Mouse (Mus musculus) urinary bladder, adult 18-20 months (tissue): Measurements from ENCODE around the gene Apobr.

ENCODE experiments used
- DNase-seq, 2 experiments: peaks; one replicate each; pipeline ENCODE4 v3.0.0; 2022; ENCODE audit warnings: low spot score in 2 of 2, mixed read lengths in 2 of 2

Gene Apobr

DNA sequence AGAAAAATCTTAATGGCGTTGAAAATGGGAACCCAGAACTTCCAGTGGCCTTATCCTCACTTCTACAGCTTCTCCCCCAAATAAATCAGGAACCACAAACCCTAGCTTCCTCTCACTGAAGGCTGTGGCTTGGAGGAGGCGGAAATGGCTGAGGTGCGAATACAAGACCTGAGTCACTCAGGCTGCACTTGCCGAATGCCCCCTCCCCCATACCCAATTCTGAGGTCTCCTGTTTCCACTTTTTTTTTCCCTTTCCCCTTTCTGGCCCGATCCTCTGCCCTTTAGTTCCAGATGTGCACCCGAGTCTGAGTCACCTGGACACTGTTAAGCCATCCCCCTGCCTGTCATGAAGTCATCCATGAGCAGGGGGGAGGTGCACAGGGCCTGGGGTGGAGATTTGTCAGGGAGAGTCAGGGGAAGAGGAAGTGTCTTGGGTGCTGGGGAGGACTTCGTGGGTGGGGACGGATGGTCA is at the start of gene Apobr:
TSS of gene Apobr (plus strand) at position 437 of the 472 bp plus-strand sequence.
- DNase-seq = no peak

DNA sequence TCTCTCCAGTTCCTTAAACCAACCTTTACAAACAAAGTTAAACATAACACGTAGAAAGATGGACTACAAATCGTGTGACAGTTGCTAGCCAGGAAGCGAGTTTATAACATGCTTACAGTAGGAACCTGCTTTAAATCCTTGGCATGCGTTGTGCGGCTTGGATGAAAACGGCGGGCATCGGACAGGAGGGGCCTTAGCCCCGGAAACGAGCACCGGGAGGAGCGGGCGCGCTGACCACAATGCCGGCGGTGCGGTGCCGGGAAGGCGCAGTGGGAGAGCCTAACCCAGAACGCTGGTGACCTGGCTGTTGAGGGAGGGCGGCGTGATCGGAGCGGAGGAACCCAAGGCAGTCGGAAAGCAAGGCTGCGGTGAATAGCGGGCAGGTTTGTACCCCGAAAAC is 49.0 kb upstream of the Apobr start:
- DNase-seq = peak in 1 of 2 experiments; percentile 18

DNA sequence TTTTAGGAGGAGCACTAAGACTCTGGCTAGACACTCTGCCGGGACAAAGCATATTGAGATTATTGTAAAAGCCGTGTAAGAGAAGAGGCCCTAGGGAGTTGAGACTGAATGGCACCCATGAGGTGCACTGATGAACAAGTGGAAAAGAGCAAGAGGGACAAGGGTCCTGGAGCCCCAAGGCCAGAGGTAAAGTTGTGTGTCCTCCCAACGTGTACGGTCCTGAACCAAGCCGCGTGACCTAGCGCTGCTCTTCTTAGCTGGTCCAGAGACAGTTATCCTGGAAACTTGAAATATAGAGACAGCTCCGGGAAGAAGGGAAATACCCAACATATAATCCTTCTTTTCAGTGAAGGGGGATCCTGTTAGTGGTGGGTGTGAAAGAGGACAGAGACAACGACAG is 48.3 kb upstream of the Apobr start:
- DNase-seq = no peak

DNA sequence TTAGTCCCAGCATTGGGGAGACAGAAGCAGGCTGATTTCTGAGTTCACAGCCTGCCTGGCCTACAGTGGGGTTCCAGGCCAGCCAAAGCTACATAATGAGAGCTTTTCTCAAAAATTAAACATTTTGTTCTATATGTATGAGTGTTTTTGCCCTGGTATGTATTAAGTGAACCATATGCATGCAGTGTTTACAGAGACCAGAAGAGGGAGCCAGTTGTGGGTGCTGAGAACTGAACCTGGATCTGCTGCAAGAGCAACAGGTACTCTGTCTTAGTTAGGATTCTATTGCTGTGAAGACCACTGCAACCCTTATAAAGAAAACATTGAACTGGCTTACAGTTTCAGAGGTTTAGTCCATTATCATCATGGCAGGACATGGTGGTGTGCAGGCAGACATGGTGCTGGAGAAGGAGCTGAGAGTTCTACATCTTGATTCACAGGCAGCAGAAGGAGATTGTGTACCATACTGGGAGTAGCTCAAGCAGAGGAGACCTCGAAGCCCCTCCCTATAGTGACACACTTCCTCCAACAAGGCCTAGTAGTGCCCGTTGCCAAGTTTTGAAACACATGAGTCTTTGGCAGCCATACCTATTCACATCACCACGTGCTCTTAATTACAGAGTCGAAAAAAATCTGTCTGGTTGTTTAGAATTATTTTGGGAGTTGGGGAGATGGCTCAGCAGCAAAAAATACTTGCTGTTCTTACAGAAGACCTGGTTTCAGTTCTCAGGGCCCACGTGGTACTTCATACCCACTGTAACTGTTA is 46.7 kb upstream of the Apobr start:
- no peak for DNase-seq

DNA sequence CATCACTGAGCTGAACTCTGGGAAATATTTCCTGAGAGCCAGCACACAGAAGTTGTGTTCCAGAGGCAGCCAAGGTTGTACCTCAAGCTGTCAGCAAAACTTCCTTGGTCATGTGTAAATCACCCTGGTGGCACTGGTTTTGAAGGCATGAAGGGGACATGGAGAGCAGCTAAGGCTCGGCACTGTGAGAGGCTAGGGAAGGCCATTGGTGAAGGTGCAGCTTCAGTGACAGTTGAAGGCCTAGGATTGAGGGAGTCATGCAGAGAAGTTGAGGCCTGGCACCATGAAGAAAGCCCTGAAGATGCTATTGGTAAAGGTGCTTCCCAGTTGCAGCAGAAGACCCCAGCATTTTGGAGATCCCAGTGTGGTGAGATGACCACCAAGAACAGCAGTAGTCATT is 43.1 kb upstream of the Apobr start:
- DNase-seq = no peak

DNA sequence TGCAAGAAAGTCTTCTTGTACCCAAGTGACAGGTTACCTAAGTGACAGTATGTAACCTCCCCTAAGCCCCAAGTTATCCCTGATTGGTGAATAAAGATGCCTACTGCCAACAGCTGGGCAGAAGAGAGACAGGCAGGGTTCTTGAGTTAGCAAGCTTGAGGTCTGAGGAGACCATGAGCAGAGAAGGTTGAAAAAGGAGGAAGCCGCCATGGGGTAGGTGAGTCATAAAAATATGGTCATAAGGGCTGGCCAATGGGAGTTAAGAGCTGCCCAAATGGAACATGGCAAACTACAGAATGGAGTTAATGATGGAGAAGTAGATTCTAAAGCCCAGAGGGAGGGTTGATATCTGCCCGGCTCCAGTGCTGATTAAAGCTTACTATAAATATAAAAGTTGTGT is 39.1 kb upstream of the Apobr start:
- no peak for DNase-seq

DNA sequence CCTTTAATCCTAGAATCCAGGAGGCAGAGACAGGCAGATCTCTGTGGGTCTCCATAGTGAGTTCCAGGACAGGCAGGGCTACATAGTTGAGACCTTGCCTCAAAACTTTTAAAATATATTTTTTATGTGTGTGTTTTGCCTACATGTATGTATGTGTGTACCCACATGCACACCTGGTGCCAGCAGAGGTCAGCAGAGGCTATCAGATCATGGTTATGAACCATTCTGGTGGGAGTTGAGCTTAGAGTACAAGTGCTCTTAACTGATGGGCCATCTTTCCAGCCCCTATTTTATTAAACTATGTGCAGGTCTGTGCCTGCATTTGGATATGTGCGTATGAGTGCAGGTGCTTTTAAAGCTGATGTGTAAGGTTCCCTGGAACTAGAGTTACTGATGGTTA is 29.9 kb upstream of the Apobr start:
- DNase-seq = no peak

DNA sequence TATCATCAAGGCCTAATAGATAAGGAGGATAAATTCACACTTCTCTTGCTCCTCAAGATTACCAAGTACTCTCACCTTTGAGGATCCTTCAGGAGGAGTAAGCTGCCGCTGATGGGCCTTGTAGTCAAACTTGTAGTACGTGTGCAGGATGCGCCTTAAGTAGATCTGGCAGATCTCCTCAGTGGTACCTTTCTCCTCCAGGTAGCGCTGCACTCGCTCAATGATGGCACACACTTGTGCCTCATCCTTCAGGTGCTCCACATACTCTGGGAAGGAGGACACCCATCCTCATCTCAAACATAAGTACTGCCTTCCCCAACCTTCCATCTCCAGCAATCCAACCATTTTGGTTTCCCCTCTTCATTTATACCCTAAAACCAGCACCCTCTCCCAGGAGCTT is 28.1 kb upstream of the Apobr start:
- DNase-seq = no peak

DNA sequence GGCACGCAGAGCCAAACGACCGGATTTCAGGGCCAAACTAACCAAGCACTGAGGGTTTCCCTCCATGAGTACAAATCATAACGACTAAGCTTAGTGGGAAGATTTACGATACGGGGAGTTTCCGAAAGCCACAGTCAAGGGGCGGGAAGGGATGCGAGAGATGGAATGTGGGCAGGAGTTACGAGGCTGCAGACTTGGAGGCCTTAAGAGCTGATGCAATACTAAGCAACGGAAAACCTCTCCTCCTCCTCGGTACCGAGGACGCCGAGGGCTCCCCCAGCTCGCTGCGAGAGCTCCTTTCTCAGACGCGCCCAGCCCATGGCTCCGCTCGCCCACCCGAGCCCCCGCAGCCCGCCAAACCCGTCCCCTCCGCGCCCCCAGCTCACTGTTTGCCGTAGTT is 19.0 kb upstream of the Apobr start:
- no peak for DNase-seq

DNA sequence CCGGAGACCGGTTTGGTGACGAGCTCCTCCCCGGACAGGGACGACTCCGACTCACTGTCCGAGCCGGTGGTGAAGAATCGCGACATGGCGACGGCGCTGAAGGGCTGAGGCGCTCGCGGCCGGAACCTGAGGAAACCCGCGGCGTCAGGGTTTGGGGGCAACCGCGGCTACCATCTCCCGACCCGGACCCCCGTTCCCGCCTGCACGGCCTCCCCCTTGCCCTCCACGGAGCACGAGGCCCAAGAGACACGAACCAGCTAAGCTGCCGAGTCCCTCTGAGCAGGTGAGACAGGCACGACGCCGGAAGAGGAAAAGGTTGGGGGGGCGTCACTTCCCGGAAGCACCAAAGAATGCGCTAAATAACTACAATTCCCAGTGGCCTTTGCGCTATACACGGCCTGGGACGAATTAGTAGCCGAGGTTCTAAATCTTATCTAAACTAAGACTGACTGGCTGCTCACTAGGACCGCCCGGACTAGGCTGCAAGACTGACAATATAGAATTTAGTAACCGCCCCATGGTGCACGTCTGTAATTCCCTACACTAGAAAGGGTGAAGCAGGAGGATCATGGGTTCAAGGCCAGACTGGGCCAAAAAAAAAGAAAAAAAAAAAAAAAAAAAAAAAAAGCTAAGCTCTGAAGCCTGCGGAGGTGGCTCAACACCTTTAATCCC is 18.5 kb upstream of the Apobr start, which contains the start of gene Eif3c:
TSS of gene Eif3c (minus strand) at position 318 of the 672 bp plus-strand sequence.
- peak; percentile 78 to 82 for DNase-seq

DNA sequence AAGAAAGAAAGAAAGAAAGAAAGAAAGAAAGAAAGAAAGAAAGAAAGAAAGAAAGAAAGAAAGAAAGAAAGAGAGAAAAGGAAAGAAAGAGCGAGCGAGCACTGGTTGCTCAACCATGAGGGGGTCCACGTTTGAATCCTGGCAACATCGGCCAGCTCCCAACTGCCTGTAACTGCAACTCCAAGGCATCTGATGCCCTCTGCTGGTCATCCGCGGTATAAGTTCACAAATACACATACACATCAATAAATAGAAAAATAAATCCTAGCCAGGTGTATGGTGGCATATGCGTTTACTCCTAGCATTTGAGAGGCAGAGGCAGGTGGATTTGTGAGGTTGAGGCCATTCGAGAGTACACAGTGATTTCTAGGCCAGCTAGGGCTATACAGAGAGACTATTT is 7.8 kb upstream of the Apobr start:
- no peak for DNase-seq

DNA sequence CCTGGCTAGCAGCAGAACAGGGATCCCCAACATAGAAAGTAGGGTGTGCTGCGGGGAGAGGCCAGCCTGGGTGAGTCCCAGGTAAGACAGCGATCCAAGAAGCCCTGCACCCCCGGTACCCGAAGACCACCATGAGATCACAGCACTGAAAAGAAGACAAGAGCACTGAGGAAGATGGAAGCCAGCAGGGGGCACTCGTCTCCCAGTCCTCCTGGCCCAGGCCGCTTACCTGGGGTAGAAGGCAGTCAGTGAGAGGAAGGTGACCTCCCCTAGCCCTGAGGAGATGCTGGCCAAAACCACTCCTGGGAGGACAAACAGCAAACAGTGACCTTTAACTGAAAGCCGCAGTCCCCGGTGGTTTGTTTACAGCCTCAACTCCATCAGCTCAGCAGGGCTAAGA is 5.6 kb upstream of the Apobr start:
- peak in 1 of 2 experiments; percentile 49 for DNase-seq

DNA sequence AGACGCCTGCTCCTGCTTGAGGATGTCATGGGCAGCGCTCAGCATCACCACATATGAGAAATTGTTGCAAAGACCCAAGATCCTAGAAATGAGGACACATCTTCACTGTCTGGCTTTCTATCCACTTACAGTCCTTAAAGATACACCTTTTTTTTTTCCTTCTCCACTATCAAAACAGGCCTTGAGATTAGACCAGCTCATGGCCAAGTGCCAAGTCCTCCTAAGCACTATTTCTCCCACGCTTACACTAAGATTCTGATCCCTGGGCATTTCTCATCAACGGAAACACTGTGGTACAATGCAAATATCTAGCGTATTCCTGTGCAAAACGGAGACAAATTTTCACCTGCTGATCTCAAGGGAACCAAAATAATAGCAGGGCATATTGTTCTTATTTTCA is 3.1 kb upstream of the Apobr start:
- no peak for DNase-seq

DNA sequence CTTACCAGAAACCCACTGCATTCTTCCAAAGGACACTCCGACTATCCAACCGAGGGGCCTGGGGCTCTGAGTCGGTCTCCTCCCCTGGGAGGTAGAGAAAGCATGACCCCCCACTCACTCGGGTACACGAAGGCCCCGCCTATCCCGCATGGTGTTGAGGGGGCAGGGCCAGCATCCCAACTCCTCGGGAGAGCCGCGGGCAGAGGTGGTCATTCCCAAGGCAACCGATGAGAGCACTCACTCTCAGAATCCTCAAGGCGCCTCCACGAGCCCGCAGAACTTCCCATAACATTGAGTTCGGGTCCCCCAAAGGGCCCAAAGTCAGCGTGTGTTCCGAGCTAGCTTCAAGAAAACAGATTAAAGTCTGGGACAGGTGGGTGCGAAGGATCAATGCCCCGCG is 2.0 kb upstream of the Apobr start:
- DNase-seq = peak in 1 of 2 experiments; percentile 35

DNA sequence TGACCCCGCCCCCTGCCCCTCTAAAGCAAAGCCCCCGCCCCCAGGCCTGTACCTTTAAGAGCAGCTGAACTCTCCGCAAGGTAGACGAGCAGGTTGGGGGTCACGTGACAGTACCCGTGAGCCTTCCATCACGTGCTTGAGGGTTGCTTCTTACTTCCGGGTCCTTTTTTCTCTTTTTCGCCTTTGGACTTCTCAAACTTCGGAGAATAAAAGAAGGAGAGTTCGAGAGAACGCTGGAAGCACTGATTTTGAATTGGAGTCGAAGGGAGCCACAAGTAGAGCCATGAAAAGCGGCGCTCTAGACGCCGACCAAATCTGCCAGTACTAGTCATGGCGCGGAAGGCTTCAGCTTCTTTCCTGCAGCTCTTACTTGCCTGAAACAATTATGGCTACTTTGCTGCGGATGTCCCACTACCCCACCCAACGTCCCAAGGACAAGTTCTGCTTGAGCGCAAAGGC is 1.5 kb upstream of the Apobr start:
- DNase-seq = peak; percentile 74 to 80

DNA sequence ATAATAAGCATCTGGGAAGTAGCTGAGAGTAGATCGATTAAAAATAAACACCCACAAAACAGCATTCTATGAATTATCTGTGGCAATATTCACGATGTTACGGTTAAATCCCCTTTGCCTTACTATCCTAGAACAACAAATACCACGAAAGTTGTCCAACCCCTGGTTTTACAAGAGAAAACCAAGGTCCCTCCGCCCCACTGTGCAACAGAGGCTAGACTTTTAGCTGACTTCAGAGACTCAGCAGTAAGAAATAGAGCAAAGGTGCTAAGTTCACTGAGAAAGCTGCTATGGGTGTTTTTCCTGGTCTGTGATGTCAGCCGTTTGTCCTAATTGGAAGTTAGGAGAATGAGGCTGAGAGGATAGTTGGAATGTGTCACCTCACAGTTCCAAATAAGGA is 981 bp upstream of the Apobr start:
- DNase-seq = no peak

DNA sequence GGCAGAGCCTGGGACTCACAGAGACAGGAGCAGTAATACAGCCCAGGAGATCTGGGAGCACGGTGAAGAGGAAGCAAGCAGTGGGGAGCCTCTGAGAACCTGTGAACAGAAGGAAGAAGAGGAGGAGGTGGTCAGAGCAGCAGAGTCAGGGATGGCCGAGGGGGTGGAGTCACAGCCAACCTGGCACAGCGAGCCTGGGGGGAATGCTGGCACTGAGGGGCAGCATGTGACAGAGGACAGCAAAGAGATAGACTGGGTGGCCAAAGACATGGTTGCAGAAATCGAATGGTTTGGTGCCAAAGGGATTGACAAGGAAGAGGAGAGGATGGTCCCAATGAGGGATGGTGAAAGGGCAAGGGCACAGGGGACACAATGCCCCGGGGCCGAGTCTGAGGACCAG is 975 bp downstream of the Apobr start, which contains the start of gene Cln3:
TSS of gene Cln3 (minus strand) at position 101 of the 400 bp plus-strand sequence.
- no peak for DNase-seq

DNA sequence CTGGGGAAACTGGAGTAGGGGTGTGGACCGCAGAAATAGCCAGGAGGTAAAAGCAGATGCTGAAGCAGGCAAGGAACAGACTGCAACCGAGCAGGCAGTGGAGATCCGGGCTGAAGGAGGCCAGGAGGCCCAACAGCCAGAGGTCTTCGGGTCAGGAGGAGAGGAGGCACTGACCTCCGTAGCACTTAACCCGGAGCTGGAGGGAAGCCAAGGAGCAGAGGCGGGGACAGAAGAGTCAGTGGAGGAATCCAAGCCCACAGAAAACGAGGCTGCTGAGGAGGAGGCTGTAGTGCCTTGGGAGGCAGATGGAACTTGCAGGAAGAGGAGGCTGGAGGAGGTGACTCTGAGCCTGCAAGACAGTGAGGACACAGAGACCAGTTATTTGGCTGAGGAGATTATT is 2.1 kb downstream of the Apobr start:
- DNase-seq = no peak

DNA sequence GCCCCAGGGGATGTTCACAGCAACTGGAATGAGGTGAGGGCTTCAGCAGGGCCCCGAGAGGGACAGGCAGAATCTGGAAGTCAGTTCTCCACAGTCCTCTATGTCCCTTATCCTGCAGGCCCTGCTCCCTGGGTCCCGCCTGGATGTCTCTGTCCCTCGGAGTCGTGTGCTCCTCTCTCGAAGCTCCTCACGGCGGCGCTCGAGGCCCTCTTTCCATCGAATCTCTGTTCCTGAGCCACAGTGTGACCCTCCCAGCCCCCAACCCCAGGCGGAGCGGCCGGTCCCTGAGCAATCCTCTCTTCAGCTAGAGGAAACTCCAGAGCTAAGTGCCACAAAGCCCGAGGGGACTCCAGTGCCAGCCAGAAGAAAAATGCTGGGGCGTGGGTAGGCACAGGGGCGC is 3.0 kb downstream of the Apobr start:
- DNase-seq = peak in 1 of 2 experiments; percentile 32

DNA sequence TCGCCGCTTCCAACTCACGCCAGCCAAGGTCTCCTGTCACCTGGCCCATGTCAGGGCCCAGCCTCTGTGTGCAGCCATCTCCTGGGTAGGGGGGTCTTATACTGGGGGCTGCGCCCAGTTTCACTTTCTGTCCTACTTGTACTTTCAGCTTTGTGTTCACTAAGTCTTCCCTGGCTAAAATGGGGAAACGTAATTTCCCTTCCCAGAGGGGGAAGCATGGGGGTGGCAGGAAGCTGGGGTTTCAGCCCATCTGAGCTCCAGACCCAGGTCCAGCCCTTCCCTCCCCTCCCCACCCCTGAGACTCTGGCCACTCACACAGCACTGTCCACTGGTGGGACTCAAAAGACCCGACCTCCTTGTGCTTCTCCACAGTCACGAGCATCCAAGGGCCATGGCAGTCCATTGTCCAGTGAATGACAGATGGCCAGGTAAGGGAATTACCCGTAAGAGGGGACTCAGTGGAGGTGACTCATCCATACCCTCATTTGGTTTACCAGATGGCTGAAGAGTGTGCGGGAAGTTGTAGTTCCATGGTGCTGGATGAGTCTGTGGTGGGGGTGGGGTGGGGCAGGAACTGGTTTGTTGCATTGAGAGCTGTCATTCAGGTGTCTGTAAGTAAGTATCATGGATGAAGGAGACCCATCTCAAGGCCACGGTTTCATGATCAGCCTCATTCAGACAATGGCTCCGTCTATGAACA is 10.3 kb downstream of the Apobr start, which contains the start of gene Il27:
TSS of gene Il27 (minus strand) at position 80 of the 700 bp plus-strand sequence.
- no peak for DNase-seq

DNA sequence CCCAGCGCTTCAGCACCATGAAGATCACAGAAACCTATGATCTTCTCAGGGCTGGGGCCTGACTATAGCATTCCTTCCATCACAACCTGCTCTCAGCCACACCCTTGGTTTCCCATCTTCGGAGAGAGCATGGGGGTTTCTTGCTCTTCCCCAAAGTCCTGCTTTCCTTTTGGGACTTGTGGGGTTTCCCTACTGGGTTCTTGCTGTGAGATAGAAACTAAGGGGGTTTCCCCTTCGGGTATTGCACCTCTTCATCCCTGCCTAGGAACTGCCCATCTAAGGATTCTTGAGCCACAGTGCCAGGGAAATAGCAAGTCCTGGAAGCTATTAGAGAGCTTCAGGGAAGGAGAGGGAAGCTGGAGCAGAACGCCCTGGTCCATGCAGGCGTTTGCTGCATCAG is 11.1 kb downstream of the Apobr start:
- no peak for DNase-seq

DNA sequence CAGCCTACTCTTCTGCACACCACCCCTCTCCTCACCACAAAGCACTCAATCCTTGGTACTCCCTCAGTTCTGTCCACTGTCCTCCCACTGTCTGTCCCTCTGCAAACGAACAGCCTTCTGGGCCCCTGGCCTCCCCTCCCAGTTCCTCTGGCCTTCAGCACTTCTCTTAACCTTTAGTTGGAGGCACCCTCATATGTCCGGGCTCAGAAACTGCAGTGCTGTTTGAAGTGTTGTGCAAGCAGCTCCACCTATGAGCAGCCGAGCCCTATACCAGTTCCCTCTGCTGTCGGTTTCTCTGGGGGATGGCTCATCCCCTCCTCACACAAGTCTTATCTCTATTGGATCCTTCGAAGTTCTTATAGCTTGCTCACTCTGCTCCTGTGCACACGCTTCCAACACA is 11.7 kb downstream of the Apobr start:
- no peak for DNase-seq
